Mouse (Mus musculus): ENCODE data around the gene Cpb2. TPM values are rescaled to one million over a fixed set of nuclear protein-coding genes. Genes with fewer than 3 reads are reported as not detected.
A peak's percentile ranks its signal among the peaks of the same experiment; 100 is the strongest.

Cpb2 gene
- polyA plus RNA-seq, 1 experiment from 2014 or later, result 6.8 TPM

GRCm38 (mm10) chr14:75213752-75214151 is 28.3 kb upstream of the Cpb2 start:
- Histone ChIP-seq H3K4me1 (ENCODE audit: control insufficient read depth, insufficient read depth, low read length) (peaks cover 3% of the 10 kb centered on the region; the same call in 1 of the 2 replicates), H3K27ac (ENCODE audit: low read length) (no peak overlapping the region), H3K4me3 (ENCODE audit: low read length) (no peak overlapping the region), H3K36me3 (ENCODE audit: control insufficient read depth, insufficient read depth, low read length) (no peaks in the 10 kb centered on the region), H3K4me2 (ENCODE audit: low read depth, low read length) (no peak overlapping the region), H3K27me3 (replicated peaks; ENCODE audit: control insufficient read depth, insufficient read depth, low read length) (no peaks in the 10 kb centered on the region), H3K9me3 (ENCODE audit: control insufficient read depth, low read length) (no peaks in the 10 kb centered on the region), H3K9ac (ENCODE audit: low read depth, low read length) (no peak overlapping the region)
- ATAC-seq, result no peak
- WGBS, result 61% methylated on average over 11 of the region's 11 CpGs

- Histone ChIP-seq H3K4me3 (ENCODE audit: low read length) (no peak overlapping the region), H3K4me2 (ENCODE audit: low read depth, low read length) (no peak overlapping the region), H3K36me3 (ENCODE audit: control insufficient read depth, insufficient read depth, low read length) (0 out of 2 replicates have a peak, but pooled peaks cover under 1% of the 10 kb centered on the region), H3K4me1 (ENCODE audit: control insufficient read depth, insufficient read depth, low read length) (peaks cover 3% of the 10 kb centered on the region; the same call in 1 of the 2 replicates), H3K9me3 (ENCODE audit: control insufficient read depth, low read length) (no peaks in the 10 kb centered on the region), H3K27ac (ENCODE audit: low read length) (peak overlapping the region; percentile 65), H3K27me3 (replicated peaks; ENCODE audit: control insufficient read depth, insufficient read depth, low read length) (no peaks in the 10 kb centered on the region), H3K9ac (ENCODE audit: low read depth, low read length) (no peak overlapping the region)
- ATAC-seq, result no peak
- 89% methylated on average over 2 of the region's 2 CpGs for WGBS
These were observed 23.2 kb upstream of the Cpb2 start for GRCm38 (mm10) chr14:75218843-75219242.

GRCm38 (mm10) chr14:75219250-75219913 is 22.7 kb upstream of the Cpb2 start:
- peak overlapping the region; percentile 65 for H3K27ac ChIP-seq (ENCODE audit: low read length)
- peak; percentile 97 for ATAC-seq

GRCm38 (mm10) chr14:75222386-75222785 is 19.7 kb upstream of the Cpb2 start:
- Histone ChIP-seq H3K9me3 (ENCODE audit: control insufficient read depth, low read length) (no peaks in the 10 kb centered on the region), H3K4me1 (ENCODE audit: control insufficient read depth, insufficient read depth, low read length) (peaks cover 3% of the 10 kb centered on the region; the same call in 1 of the 2 replicates), H3K27ac (ENCODE audit: low read length) (no peak overlapping the region), H3K27me3 (replicated peaks; ENCODE audit: control insufficient read depth, insufficient read depth, low read length) (no peaks in the 10 kb centered on the region), H3K36me3 (ENCODE audit: control insufficient read depth, insufficient read depth, low read length) (0 out of 2 replicates have a peak, but pooled peaks cover 3% of the 10 kb centered on the region), H3K9ac (ENCODE audit: low read depth, low read length) (no peak overlapping the region), H3K4me3 (ENCODE audit: low read length) (no peak overlapping the region), H3K4me2 (ENCODE audit: low read depth, low read length) (no peak overlapping the region)
- ATAC-seq, result no peak
- 77% methylated on average over 6 of the region's 6 CpGs for WGBS

More at GRCm38 (mm10) chr14:75219250-75219913, 22.7 kb upstream of the Cpb2 start:
- Histone ChIP-seq H3K4me3 (ENCODE audit: low read length) (no peak overlapping the region), H3K4me2 (ENCODE audit: low read depth, low read length) (no peak overlapping the region), H3K9ac (ENCODE audit: low read depth, low read length) (no peak overlapping the region), H3K27me3 (replicated peaks; ENCODE audit: control insufficient read depth, insufficient read depth, low read length) (no peaks in the 10 kb centered on the region), H3K9me3 (ENCODE audit: control insufficient read depth, low read length) (no peaks in the 10 kb centered on the region), H3K4me1 (ENCODE audit: control insufficient read depth, insufficient read depth, low read length) (peaks cover 3% of the 10 kb centered on the region; the same call in 1 of the 2 replicates), H3K36me3 (ENCODE audit: control insufficient read depth, insufficient read depth, low read length) (0 out of 2 replicates have a peak, but pooled peaks cover 3% of the 10 kb centered on the region)
- 62% methylated on average over 5 of the region's 5 CpGs for WGBS

DNA sequence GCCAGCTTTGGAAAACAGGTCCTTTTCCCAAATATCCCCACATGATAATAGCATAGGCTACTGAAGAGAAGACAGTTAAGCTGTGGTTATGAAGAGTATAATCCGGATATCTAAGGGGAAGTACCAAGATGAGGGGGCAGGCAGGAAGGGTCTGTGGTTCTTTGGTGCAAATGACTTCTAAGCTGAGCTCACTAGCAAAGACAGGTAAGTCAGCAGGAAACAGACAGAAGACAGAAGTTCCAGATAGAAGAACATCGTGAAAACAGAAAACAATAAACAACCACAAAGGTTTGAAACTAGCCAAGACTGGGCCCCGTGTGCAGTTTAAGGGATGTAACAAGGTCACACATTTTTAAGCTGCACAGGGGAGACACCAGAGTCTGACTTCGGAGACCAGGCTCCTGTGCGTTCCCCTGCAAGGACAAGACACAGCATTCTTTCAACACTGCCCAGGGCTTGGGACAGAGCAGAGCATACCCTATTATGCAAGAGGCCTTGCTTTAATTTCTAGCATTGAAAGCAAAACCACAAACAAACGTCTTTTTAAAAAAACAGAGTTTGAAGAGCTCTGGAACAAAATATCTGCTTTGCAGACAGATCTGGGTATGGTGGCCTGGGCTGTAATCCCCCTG is 14.5 kb upstream of the Cpb2 start:
- Histone ChIP-seq H3K4me1 (ENCODE audit: control insufficient read depth, insufficient read depth, low read length) (no peaks in the 10 kb centered on the region), H3K4me2 (ENCODE audit: low read depth, low read length) (no peak overlapping the region), H3K36me3 (ENCODE audit: control insufficient read depth, insufficient read depth, low read length) (0 out of 2 replicates have a peak, but pooled peaks cover 3% of the 10 kb centered on the region), H3K27ac (ENCODE audit: low read length) (no peak overlapping the region), H3K9me3 (ENCODE audit: control insufficient read depth, low read length) (no peaks in the 10 kb centered on the region), H3K27me3 (replicated peaks; ENCODE audit: control insufficient read depth, insufficient read depth, low read length) (no peaks in the 10 kb centered on the region), H3K9ac (ENCODE audit: low read depth, low read length) (no peak overlapping the region), H3K4me3 (ENCODE audit: low read length) (no peak overlapping the region)
- no peak for ATAC-seq
- 73% methylated on average over 6 of the region's 6 CpGs for WGBS

DNA sequence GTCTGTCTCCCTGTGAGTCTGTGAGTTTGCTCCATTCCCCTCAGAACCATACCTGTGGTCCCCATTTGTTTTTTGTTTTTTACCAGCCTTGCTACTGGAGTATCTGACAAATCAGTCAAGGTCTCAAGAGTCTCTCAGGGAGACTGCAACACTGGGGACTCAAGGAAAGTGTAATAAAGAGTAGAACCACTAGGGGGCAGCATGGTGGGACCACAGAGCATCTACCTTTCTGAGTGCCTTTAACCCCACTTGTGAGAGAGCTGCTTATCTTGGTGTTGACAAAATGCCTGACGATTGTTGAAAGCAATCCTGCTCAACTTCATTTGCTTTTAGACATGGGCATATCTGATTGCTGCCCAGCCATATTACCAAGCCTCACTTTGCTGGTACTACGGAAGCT is 12.3 kb upstream of the Cpb2 start:
- no peak overlapping the region for H3K27ac ChIP-seq (ENCODE audit: low read length)
- no peaks in the 10 kb centered on the region for H3K36me3 ChIP-seq (ENCODE audit: control insufficient read depth, insufficient read depth, low read length)
- ATAC-seq, result peak; percentile 13; the same call in 1 of the 2 replicates
- 53% methylated on average over 2 of the region's 2 CpGs for WGBS
- H3K4me3 ChIP-seq (ENCODE audit: low read length), result no peak overlapping the region
- no peak overlapping the region for H3K9ac ChIP-seq (ENCODE audit: low read depth, low read length)
- no peaks in the 10 kb centered on the region for H3K4me1 ChIP-seq (ENCODE audit: control insufficient read depth, insufficient read depth, low read length)
- no peaks in the 10 kb centered on the region for H3K27me3 ChIP-seq (replicated peaks; ENCODE audit: control insufficient read depth, insufficient read depth, low read length)
- no peaks in the 10 kb centered on the region for H3K9me3 ChIP-seq (ENCODE audit: control insufficient read depth, low read length)
- no peak overlapping the region for H3K4me2 ChIP-seq (ENCODE audit: low read depth, low read length)

DNA sequence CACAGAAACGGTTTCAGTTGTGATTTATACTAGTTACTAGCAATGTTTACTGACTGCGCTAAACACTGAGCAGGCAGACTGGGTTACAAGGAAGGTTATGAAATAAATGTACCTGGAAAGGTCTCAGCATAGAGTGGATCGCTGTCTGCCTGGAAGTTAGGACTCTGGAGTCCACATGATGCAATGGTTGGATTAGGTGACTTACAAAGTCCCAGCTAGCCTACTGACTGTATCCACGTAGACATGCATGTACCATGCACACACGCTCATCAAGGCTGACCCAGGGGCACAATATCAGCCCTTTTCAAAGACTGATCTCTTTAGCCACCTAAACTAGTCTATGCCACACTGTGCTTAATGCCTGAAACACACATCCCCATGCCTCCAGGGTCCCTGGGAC is 9.0 kb upstream of the Cpb2 start:
- no peaks in the 10 kb centered on the region for H3K4me1 ChIP-seq (ENCODE audit: control insufficient read depth, insufficient read depth, low read length)
- H3K4me2 ChIP-seq (ENCODE audit: low read depth, low read length), result no peak overlapping the region
- H3K9ac ChIP-seq (ENCODE audit: low read depth, low read length), result no peak overlapping the region
- 0 out of 2 replicates have a peak, but pooled peaks have one; percentile 28 for ATAC-seq
- no peak overlapping the region for H3K4me3 ChIP-seq (ENCODE audit: low read length)
- WGBS, result 77% methylated on average over 5 of the region's 5 CpGs
- no peaks in the 10 kb centered on the region for H3K36me3 ChIP-seq (ENCODE audit: control insufficient read depth, insufficient read depth, low read length)
- H3K27ac ChIP-seq (ENCODE audit: low read length), result no peak overlapping the region
- no peaks in the 10 kb centered on the region for H3K27me3 ChIP-seq (replicated peaks; ENCODE audit: control insufficient read depth, insufficient read depth, low read length)
- no peaks in the 10 kb centered on the region for H3K9me3 ChIP-seq (ENCODE audit: control insufficient read depth, low read length)

DNA sequence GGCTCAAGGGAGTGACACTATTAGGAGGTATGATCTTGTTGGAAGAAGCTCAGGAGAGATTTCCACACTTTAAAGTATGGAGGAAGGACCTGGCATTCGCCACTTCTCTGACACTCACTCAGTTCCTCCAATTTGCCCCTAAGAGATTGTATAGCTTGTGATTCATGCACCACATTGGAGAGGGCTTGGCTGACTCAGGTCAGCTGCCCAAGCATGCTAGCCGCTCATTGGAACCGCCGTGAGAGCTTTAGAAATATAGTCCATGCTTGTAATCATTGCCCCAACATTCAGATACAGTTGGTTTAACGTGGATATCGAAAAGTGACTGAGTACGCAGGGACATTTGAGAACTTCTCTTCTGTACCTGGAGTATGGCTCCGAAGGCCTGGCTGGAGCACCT is 6.5 kb upstream of the Cpb2 start:
- no peak overlapping the region for H3K27ac ChIP-seq (ENCODE audit: low read length)
- no peak overlapping the region for H3K4me2 ChIP-seq (ENCODE audit: low read depth, low read length)
- no peak overlapping the region for H3K4me3 ChIP-seq (ENCODE audit: low read length)
- H3K9me3 ChIP-seq (ENCODE audit: control insufficient read depth, low read length), result no peaks in the 10 kb centered on the region
- H3K4me1 ChIP-seq (ENCODE audit: control insufficient read depth, insufficient read depth, low read length), result no peaks in the 10 kb centered on the region
- ATAC-seq, result no peak
- no peaks in the 10 kb centered on the region for H3K36me3 ChIP-seq (ENCODE audit: control insufficient read depth, insufficient read depth, low read length)
- WGBS, result 84% methylated on average over 8 of the region's 8 CpGs
- H3K9ac ChIP-seq (ENCODE audit: low read depth, low read length), result no peak overlapping the region
- no peaks in the 10 kb centered on the region for H3K27me3 ChIP-seq (replicated peaks; ENCODE audit: control insufficient read depth, insufficient read depth, low read length)

GRCm38 (mm10) chr14:75235955-75236635 is 6.0 kb upstream of the Cpb2 start:
- Histone ChIP-seq H3K9me3 (ENCODE audit: control insufficient read depth, low read length) (no peaks in the 10 kb centered on the region), H3K4me3 (ENCODE audit: low read length) (no peak overlapping the region), H3K27ac (ENCODE audit: low read length) (no peak overlapping the region), H3K4me1 (ENCODE audit: control insufficient read depth, insufficient read depth, low read length) (no peaks in the 10 kb centered on the region), H3K36me3 (ENCODE audit: control insufficient read depth, insufficient read depth, low read length) (no peaks in the 10 kb centered on the region), H3K27me3 (replicated peaks; ENCODE audit: control insufficient read depth, insufficient read depth, low read length) (no peaks in the 10 kb centered on the region), H3K4me2 (ENCODE audit: low read depth, low read length) (no peak overlapping the region), H3K9ac (ENCODE audit: low read depth, low read length) (no peak overlapping the region)
- ATAC-seq, result no peak
- 61% methylated on average over 9 of the region's 9 CpGs for WGBS

Data from intestine, embryonic 16.5 days (tissue).